Mouse (Mus musculus) cerebellum, adult 2 months (tissue): ENCODE measurements at regions not wholly inside any gene's neighbourhood (a gene's known extent, or its start where the extent isn't known, plus 50 kb on each side); places are given as distances from the start of the nearest gene placed in this dataset.

Experiments
- CTCF ChIP-seq: fragments of 200-500 bp; IDR thresholded peaks from 2 replicates; pipeline ENCODE4 v1.5.1; 2011; ENCODE audit warnings: low read depth, mild to moderate bottlenecking, control low read depth, low read length, moderate library complexity, borderline replicate concordance; ENCODE audit not compliant: insufficient read depth
- POLR2A ChIP-seq: fragments of 200-500 bp; IDR thresholded peaks from 2 replicates; pipeline ENCODE4 v1.6.1; 2011; ENCODE audit warnings: low read length, control low read depth, borderline replicate concordance; ENCODE audit not compliant: insufficient read depth

DNA sequence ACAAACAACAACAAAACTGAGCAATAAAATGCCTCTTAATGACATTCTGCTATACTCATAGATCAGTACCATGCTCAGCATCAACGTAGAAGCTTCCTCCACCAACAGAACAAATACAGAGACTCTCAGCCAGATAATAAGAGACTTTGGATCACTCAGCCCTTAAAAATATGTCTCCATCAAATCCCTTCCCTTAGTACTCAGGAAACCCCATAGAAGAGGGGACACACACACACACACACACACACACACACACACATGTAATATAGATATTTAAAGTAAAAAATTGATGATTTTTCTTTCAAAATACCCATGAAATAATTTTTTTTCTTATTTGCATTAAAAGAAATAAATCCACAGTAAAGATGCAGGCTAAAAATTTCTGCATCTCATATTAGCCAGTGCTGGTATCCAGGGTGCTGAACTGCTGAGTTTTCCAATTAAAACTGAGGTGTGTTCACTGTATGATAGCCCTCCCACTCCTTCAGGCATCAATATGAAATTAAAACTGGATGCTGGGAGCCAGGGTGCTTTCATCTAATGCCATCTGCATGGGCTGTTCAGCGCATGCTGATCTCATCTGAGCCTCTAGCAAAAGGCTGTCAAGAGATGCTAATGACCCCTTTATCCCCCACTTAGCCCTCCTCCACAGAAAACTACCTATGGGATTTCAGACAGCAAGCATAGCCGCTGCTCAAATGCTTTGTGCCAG, 321.0 kb downstream of the Tm4sf1 start:
- no peak for TF ChIP-seq CTCF
- TF ChIP-seq POLR2A = no peak
